Mouse (Mus musculus) retina, adult 2 months (tissue): Measurements from ENCODE around the gene Ap5b1.

Experiments
- DNase-seq: peaks from one replicate; pipeline ENCODE4 v3.0.0-alpha.2; 2012; ENCODE audit warnings: low read depth, low spot score

The Ap5b1 gene

DNA sequence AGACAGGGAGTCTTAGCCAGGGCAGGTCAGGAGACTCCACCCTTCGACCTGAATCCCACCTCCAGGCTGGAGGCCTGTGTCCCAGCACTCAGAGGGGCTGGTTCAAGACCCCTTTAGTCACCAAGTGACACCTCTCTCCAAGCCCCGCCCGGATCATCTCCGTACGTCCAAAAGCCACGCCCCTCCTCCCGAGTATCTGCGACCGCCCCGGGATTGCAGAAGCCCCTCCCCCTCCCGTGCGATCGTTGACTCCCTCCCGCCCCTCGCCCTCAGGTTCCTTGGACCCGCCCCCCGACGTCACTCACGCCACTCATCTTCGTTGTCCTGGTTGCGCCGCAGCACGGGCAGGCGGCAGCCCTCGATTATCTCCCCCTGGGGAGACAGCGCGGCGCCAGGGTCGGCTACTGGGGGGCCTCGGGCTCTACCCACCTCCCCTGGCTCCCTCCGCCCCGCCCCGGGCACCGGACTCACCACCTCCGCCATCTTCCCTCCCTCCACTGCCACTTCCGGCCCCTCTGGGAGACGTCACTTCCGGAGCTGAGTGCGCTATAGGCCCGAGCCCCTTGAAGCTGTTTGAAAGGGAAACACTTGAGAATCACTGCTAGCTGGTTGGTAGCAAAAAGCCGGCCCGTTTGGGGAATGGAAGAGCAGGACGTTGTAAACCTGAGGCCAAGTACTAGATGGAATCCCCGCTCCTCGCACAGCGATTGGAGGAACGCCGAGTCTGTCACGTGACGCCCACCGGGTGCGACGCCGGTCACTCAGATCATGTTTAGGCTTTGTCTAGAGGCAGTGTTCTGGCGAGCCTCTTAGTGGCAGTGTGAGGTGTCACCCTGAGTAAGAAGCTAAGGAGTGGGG, 42.0 kb downstream of the Ap5b1 start, which contains the start of gene Kat5:
Kat5 (minus strand) TSS at position 691 of the 858 bp plus-strand sequence.
- peak; percentile 88 for DNase-seq

DNA sequence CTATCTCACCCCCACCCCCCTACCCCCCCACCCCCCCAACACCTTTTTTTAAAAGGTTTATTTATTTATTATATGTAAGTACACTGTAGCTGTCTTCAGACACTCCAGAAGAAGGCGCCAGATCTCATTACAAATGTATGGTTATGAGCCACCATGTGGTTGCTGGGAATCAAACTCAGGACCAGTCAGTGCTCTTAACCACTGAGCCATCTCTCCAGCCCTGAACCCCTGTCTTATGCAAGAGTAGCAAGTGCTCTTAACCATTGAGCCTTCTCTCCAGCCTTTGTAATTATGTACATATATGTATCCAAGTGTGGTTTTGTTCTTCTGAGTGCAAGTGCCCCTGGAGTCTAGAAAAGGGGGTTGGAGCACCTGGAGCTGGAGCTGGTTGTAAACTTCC, 44.1 kb downstream of the Ap5b1 start:
- DNase-seq: no peak

DNA sequence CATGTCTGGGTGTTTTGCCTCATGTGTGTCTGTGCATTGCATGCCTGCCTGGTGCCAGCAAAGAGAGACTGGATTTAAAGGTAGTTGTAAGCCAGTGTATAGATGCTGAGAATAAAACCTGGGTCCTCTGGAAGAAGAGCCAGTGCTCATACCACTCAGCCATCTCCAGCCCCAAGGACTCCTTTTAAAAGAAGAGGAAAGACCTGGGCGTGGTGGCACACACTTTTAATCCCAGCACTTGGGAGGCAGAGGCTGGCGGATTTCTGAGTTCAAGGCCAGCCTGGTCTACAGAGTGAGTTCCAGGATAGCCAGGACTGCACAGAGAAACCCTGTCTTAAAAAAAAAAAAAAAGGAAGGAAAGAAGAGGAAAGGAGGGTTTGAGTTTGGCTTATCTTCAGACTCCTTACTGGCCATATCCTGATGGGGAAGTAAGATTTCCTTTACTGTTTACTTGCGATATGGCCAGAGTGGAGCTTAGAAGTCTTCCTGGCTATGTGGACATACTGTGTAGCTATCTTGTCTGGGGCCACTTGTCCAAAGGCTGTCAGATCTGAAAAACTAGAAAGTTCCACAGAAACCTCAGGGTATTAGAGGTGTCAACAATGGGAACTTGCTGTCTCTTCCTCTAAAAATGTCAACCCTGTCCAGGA, 45.1 kb downstream of the Ap5b1 start:
- DNase-seq: no peak

DNA sequence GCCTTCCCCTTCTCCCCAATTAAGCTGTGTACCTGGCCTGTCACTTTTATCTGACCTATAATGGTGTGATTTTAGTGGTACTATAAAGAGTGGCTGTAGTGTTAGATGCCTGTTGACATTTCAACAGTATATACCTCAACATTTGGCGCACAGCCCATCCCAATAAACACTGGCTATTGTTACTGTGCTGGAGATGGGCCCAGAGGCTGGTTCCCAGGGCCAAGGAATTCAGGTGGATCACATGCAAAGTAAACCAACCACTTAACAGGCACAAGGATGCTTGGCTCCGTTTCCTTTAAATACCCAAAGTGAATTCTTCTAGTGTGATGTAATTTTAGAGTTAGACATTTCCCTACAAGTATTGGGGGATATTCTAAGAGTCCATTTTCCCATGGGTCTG, 47.1 kb downstream of the Ap5b1 start:
- no peak for DNase-seq

DNA sequence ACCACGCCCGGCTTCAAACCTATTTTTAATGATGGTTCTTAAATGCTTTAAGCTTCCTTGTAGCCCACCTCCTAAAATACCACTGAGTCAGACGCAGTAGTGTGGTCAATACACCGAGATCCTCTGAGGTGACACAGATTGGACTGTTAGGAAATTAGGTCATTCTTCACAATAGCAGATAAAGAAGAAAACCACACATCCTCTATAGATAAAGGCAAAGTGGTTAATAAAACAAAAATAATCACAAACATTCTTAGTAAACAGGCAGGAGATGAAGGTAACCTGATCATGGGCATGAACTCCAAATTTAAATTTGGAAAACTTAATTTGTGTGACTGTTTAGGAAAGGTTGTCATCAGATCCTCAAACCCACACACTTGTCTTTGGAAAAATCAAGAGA, 52.2 kb downstream of the Ap5b1 start:
- no peak for DNase-seq
